Mouse (Mus musculus) testis, adult 2 months (tissue): ENCODE measurements around the gene Mief2. TPM values are rescaled to one million over a fixed set of nuclear protein-coding genes. Genes with fewer than 3 reads are reported as not detected.

Experiments used
- H3K27ac ChIP-seq: fragments of 200-500 bp; 2 replicates; pipeline ENCODE4 v1.5.1; 2012; ENCODE audit warnings: low read depth, low read length; ENCODE audit not compliant: control insufficient read depth, insufficient read depth
- H3K27me3 ChIP-seq: fragments of 200-500 bp; 2 replicates; pipeline ENCODE4 v1.6.1; 2012; ENCODE audit warnings: mild to moderate bottlenecking, low read length, moderate library complexity; ENCODE audit not compliant: control insufficient read depth, insufficient read depth
- H3K36me3 ChIP-seq: fragments of 200-500 bp; 2 replicates; pipeline ENCODE4 v1.6.1; 2012; ENCODE audit warnings: mild to moderate bottlenecking, low read length; ENCODE audit not compliant: control insufficient read depth, insufficient read depth
- H3K4me1 ChIP-seq: fragments of 200-500 bp; 2 replicates; pipeline ENCODE4 v1.6.1; 2012; ENCODE audit warnings: low read length; ENCODE audit not compliant: control insufficient read depth, insufficient read depth
- H3K4me3 ChIP-seq: fragments of 200-500 bp; 2 replicates; pipeline ENCODE4 v1.5.1; 2012; ENCODE audit warnings: low read depth, mild to moderate bottlenecking, low read length, moderate library complexity, mixed read lengths; ENCODE audit not compliant: control insufficient read depth
- CTCF ChIP-seq: fragments of 200-500 bp; IDR thresholded peaks from 2 replicates; pipeline ENCODE4 v1.5.1; 2012; ENCODE audit warnings: low read depth, mild to moderate bottlenecking, inconsistent platforms, low read length, moderate library complexity; ENCODE audit not compliant: control insufficient read depth, insufficient read depth, insufficient replicate concordance
- POLR2A ChIP-seq: fragments of 200-500 bp; IDR thresholded peaks from 2 replicates; pipeline ENCODE4 v1.6.1; 2012; ENCODE audit warnings: low read depth, mild to moderate bottlenecking, inconsistent platforms, low read length, moderate library complexity; ENCODE audit not compliant: control insufficient read depth
- polyA plus RNA-seq: library from polyadenylated mRNA; depleted of rRNA; stranded (reverse); fragments of >200 nt; gene quantifications from 2 replicates; pipeline ENCODE4 v1.2.3, GENCODE M21; 2012

The Mief2 gene
- polyA plus RNA-seq, 1 experiment = 7.7 TPM

GRCm38 (mm10) chr11:60703131-60703530, 25.1 kb upstream of the Mief2 start:
- TF ChIP-seq POLR2A (no peak), CTCF (peak; percentile 60; the same call in 1 of the 2 replicates)
- Histone ChIP-seq H3K4me3 (no peak overlapping the region), H3K36me3 (no peaks in the 10 kb centered on the region)

GRCm38 (mm10) chr11:60704023-60704880, 23.9 kb upstream of the Mief2 start:
- TF ChIP-seq POLR2A (no peak), CTCF (no peak)
- Histone ChIP-seq H3K4me1 (peaks cover 15% of the 10 kb centered on the region), H3K27me3 (no peaks in the 10 kb centered on the region), H3K4me3 (no peak overlapping the region), H3K27ac (no peak overlapping the region), H3K36me3 (no peaks in the 10 kb centered on the region; the same call in 1 of the 2 replicates)

More at GRCm38 (mm10) chr11:60703131-60703530, 25.1 kb upstream of the Mief2 start:
- Histone ChIP-seq H3K27me3 (no peaks in the 10 kb centered on the region), H3K4me1 (peaks cover 25% of the 10 kb centered on the region), H3K27ac (no peak overlapping the region)

- no peak overlapping the region for H3K27ac ChIP-seq
- no peaks in the 10 kb centered on the region for H3K27me3 ChIP-seq
- no peaks in the 10 kb centered on the region; the same call in 1 of the 2 replicates for H3K36me3 ChIP-seq
- TF ChIP-seq CTCF (no peak), POLR2A (no peak)
- H3K4me3 ChIP-seq = no peak overlapping the region
- peaks cover 14% of the 10 kb centered on the region for H3K4me1 ChIP-seq
These were observed 22.9 kb upstream of the Mief2 start for GRCm38 (mm10) chr11:60705255-60705654.

GRCm38 (mm10) chr11:60706076-60706475, 22.1 kb upstream of the Mief2 start:
- Histone ChIP-seq H3K27me3 (no peaks in the 10 kb centered on the region), H3K4me3 (no peak overlapping the region), H3K4me1 (peaks cover 11% of the 10 kb centered on the region), H3K36me3 (no peaks in the 10 kb centered on the region; the same call in 1 of the 2 replicates), H3K27ac (no peak overlapping the region)
- TF ChIP-seq POLR2A = no peak
- no peak for TF ChIP-seq CTCF

- Histone ChIP-seq H3K36me3 (no peaks in the 10 kb centered on the region; the same call in 1 of the 2 replicates), H3K27me3 (no peaks in the 10 kb centered on the region), H3K4me1 (peaks cover 10% of the 10 kb centered on the region), H3K27ac (no peak overlapping the region), H3K4me3 (no peak overlapping the region)
- TF ChIP-seq POLR2A = no peak
These were observed 21.3 kb upstream of the Mief2 start for GRCm38 (mm10) chr11:60706696-60707480.

GRCm38 (mm10) chr11:60707672-60708071, 20.5 kb upstream of the Mief2 start:
- no peaks in the 10 kb centered on the region; the same call in 1 of the 2 replicates for H3K36me3 ChIP-seq
- H3K4me1 ChIP-seq = peaks cover 2% of the 10 kb centered on the region; the same call in 1 of the 2 replicates
- TF ChIP-seq CTCF (no peak), POLR2A (no peak)
- H3K27ac ChIP-seq = no peak overlapping the region
- no peak overlapping the region for H3K4me3 ChIP-seq
- H3K27me3 ChIP-seq = no peaks in the 10 kb centered on the region

GRCm38 (mm10) chr11:60708631-60709030, 19.6 kb upstream of the Mief2 start:
- H3K4me3 ChIP-seq = no peak overlapping the region
- no peaks in the 10 kb centered on the region for H3K27me3 ChIP-seq
- no peak overlapping the region for H3K27ac ChIP-seq
- TF ChIP-seq POLR2A (no peak), CTCF (no peak)
- no peaks in the 10 kb centered on the region for H3K4me1 ChIP-seq
- H3K36me3 ChIP-seq = no peaks in the 10 kb centered on the region; the same call in 1 of the 2 replicates
